Mouse (Mus musculus): Measurements from ENCODE around the gene Ccdc110. TPM values are rescaled to one million over a fixed set of nuclear protein-coding genes. Genes with fewer than 3 reads are reported as not detected.

Ccdc110 gene
- total and polyA plus RNA-seq, 3 experiments: not detected

GRCm38 (mm10) chr8:45973988-45974505 lies 39.6 kb downstream of the Ccdc110 start (continued):
- TF ChIP-seq USF2 (IDR thresholded peaks at IDR 0.05; ENCODE audit: borderline replicate concordance in 1 of 2, insufficient read depth in 1 of 2, low read depth in 1 of 2, low read length in 2 of 2) (no peak), NELFE (IDR thresholded peaks at IDR 0.05; ENCODE audit: low read depth, low read length) (no peak), ZMIZ1 (IDR thresholded peaks at IDR 0.05; ENCODE audit: low read depth, low read length) (no peak), SIN3A (IDR thresholded peaks at IDR 0.05; ENCODE audit: low read length) (peak; percentile 29; the same call in 1 of the 2 replicates), MEF2A (IDR thresholded peaks at IDR 0.05; ENCODE audit: extremely low read depth, insufficient replicate concordance, low read depth, low read length, poor library complexity, severe bottlenecking) (no peak), SMC3 (IDR thresholded peaks at IDR 0.05; ENCODE audit: low read depth, low read length) (no peak), NRF1 (IDR thresholded peaks at IDR 0.05; ENCODE audit: insufficient read depth, low read depth, low read length, poor library complexity, severe bottlenecking) (no peak), BHLHE40 (IDR thresholded peaks at IDR 0.05; ENCODE audit: borderline replicate concordance, low read depth, low read length) (no peak), RCOR1 (IDR thresholded peaks at IDR 0.05; ENCODE audit: low read depth, low read length) (no peak), ELF1 (IDR thresholded peaks at IDR 0.05; ENCODE audit: low read depth, low read length) (no peak), CHD2 (IDR thresholded peaks at IDR 0.05; ENCODE audit: low read length) (no peak), TCF12 (IDR thresholded peaks at IDR 0.05; ENCODE audit: low read depth, low read length) (0 out of 2 replicates have a peak, but pooled peaks have one; percentile 20)

GRCm38 (mm10) chr8:45975126-45975836 lies 40.9 kb downstream of the Ccdc110 start, which contains the start of the genes 1700029J07Rik and Ufsp2:
TSS of gene 1700029J07Rik (minus strand) at chr8:45975252.
TSS of gene Ufsp2 (plus strand) at chr8:45975528.
- H3K36me3 ChIP-seq (ENCODE audit: control insufficient read depth in 1 of 2, insufficient read depth in 2 of 2, low read length in 2 of 2): peaks cover 8 to 10% of the 10 kb centered on the region in 2 experiments
- no peaks in the 10 kb centered on the region for H3K9me3 ChIP-seq (replicated peaks; ENCODE audit: insufficient read depth, low read length)
- DNase-seq (ENCODE audit: low read depth, low spot score): peak; percentile 99
- peak within 1 kb of the TSS; percentile 92 for H3K27ac ChIP-seq (ENCODE audit: control insufficient read depth, low read depth, low read length)
- peaks cover 0 to 4% of the 10 kb centered on the region in 2 experiments; a peak in 1 of 4 replicates for H3K4me1 ChIP-seq (ENCODE audit: control insufficient read depth in 1 of 2, insufficient read depth in 2 of 2, low read length in 2 of 2)
- H3K4me3 ChIP-seq (ENCODE audit: control insufficient read depth in 1 of 2, insufficient read depth in 1 of 2, low read depth in 2 of 2, low read length in 2 of 2): peak within 1 kb of the TSS; percentile 67 to 84
- H3K79me2 ChIP-seq (ENCODE audit: control insufficient read depth, insufficient read depth, low read length, poor library complexity): peaks cover 9% of the 10 kb centered on the region
- peak within 1 kb of the TSS; percentile 82 for H3K9ac ChIP-seq (ENCODE audit: control insufficient read depth, low read depth, low read length, poor library complexity, severe bottlenecking)
- H3K27me3 ChIP-seq (ENCODE audit: control insufficient read depth in 1 of 2, insufficient read depth in 2 of 2, low read length in 2 of 2): no peaks in the 10 kb centered on the region
- TF ChIP-seq GATA1 (IDR thresholded peaks at IDR 0.05; ENCODE audit: low read depth, low read length): no peak
- TF ChIP-seq TAL1 (IDR thresholded peaks at IDR 0.05; ENCODE audit: low read length): no peak
- TF ChIP-seq MAFK (IDR thresholded peaks at IDR 0.05; ENCODE audit: borderline replicate concordance, low read depth, low read length): no peak
- TF ChIP-seq USF1 (IDR thresholded peaks at IDR 0.05; ENCODE audit: low read depth, low read length): no peak
- peak; percentile 97 for TF ChIP-seq SIN3A (IDR thresholded peaks at IDR 0.05; ENCODE audit: low read length)
- TF ChIP-seq ELF1 (IDR thresholded peaks at IDR 0.05; ENCODE audit: low read depth, low read length): peak; percentile 90
- TF ChIP-seq MXI1 (IDR thresholded peaks at IDR 0.05; ENCODE audit: low read depth, low read length): peak; percentile 98
- peak; percentile 88 for TF ChIP-seq MYC (IDR thresholded peaks at IDR 0.05; ENCODE audit: low read depth, low read length)
- TF ChIP-seq NRF1 (IDR thresholded peaks at IDR 0.05; ENCODE audit: insufficient read depth, low read depth, low read length, poor library complexity, severe bottlenecking): peak; percentile 69
- TF ChIP-seq HCFC1 (IDR thresholded peaks at IDR 0.05; ENCODE audit: low read depth, low read length): peak; percentile 97
- peak; percentile 86 to 87 for TF ChIP-seq POLR2A (IDR thresholded peaks at IDR 0.05; ENCODE audit: control insufficient read depth in 1 of 2, insufficient read depth in 1 of 2, low read depth in 1 of 2, low read length in 2 of 2, poor library complexity in 1 of 2)
- TF ChIP-seq GABPA (IDR thresholded peaks at IDR 0.05; ENCODE audit: low read depth, low read length): no peak
- no peak for TF ChIP-seq RAD21 (IDR thresholded peaks at IDR 0.05; ENCODE audit: low read depth, low read length)
- no peak for TF ChIP-seq BHLHE40 (IDR thresholded peaks at IDR 0.05; ENCODE audit: borderline replicate concordance, low read depth, low read length)
- TF ChIP-seq KAT2A (conservative IDR thresholded peaks at IDR 0.05; ENCODE audit: low read depth, low read length): peak; percentile 88
- TF ChIP-seq ZC3H11A (IDR thresholded peaks at IDR 0.05; ENCODE audit: low read depth, low read length): no peak
- no peak for TF ChIP-seq ETS1 (IDR thresholded peaks at IDR 0.05; ENCODE audit: low read depth, low read length)
- TF ChIP-seq CHD2 (IDR thresholded peaks at IDR 0.05; ENCODE audit: low read length): no peak
- no peak for TF ChIP-seq ZKSCAN1 (IDR thresholded peaks at IDR 0.05; ENCODE audit: low read depth, low read length)
- TF ChIP-seq MAZ (IDR thresholded peaks at IDR 0.05; ENCODE audit: low read depth, low read length): no peak
- peak; percentile 71; the same call in 1 of the 2 replicates for TF ChIP-seq JUND (IDR thresholded peaks at IDR 0.05; ENCODE audit: low read depth, low read length)
- TF ChIP-seq POLR2AphosphoS2 (IDR thresholded peaks at IDR 0.05; ENCODE audit: low read length): peak; percentile 34; the same call in 1 of the 2 replicates
- TF ChIP-seq MYB (IDR thresholded peaks at IDR 0.05; ENCODE audit: low read depth, low read length): no peak
- TF ChIP-seq ZNF384 (IDR thresholded peaks at IDR 0.05; ENCODE audit: low read depth, low read length): no peak
- no peak for TF ChIP-seq USF2 (IDR thresholded peaks at IDR 0.05; ENCODE audit: borderline replicate concordance in 1 of 2, insufficient read depth in 1 of 2, low read depth in 1 of 2, low read length in 2 of 2)
- TF ChIP-seq MEF2A (IDR thresholded peaks at IDR 0.05; ENCODE audit: extremely low read depth, insufficient replicate concordance, low read depth, low read length, poor library complexity, severe bottlenecking): no peak
- TF ChIP-seq NELFE (IDR thresholded peaks at IDR 0.05; ENCODE audit: low read depth, low read length): peak; percentile 78
